Mouse (Mus musculus) erythroblast, embryonic 14.5 days (primary cell): Measurements from ENCODE around the gene Atg9b.

ENCODE experiments used
- GATA1 ChIP-seq: IDR thresholded peaks from 2 replicates; pipeline ENCODE4 v1.6.1; 2012; ENCODE audit warnings: low read length, inconsistent platforms, mixed read lengths
- TAL1 ChIP-seq: IDR thresholded peaks from 3 replicates; pipeline ENCODE4 v1.6.1; 2012; ENCODE audit warnings: low read length, inconsistent platforms, mixed read lengths

DNA sequence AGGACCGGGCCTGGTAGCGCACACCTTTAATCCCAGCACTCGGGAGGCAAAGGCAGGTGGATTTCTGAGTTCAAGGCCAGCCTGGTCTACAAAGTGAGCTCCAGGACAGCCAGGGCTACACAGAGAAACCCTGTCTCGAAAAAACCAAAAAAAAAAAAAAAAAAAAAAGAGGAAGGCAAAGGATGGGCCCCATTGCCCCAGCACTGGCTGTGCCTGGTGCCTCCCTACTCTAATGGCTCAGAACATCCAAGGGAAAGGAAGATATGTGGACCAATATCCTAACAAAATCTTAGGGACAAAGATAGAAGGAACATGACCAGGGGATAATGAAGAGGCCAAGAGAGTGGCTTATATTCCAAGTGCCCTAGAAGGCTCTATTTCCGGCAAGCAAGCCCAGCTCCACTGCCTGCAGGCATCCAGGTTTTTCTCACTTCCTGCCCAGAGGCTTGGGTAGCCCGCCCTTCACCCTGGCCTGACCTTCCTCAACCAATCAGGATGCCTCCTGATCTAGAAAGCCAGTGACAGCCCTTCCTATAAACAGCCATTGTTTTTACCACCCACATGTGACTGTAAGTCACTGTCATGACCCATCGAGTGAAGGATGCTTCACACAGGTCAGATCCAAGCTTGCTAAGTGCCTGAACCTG is 2.8 kb downstream of the Atg9b start:
- TF ChIP-seq TAL1 (no peak), GATA1 (no peak)
